ENCODE assay signal across 14 mouse cellular contexts in genomic region chr5:44629034-44629625, GRCm38 (mm10).
DNase-seq lines count a peak whose midpoint lies in the region; ATAC-seq and TF ChIP-seq lines count a peak whose summit lies in the region.
"Had no signal": no experiment of that assay in that cellular context is flagged by ENCODE, and none has a peak within 500 bp of the region (broad histone marks: within the 10 kb centered on the region; RNA-seq: fewer than 3 reads in every experiment).

No protein-coding gene starts in this region.

- H3K9me3 ChIP-seq in neural tube, embryonic 11.5 days (ENCODE audit: control insufficient read depth, low read length) = no peaks in the 10 kb centered on the region
- no peaks in the 10 kb centered on the region for H3K9me3 ChIP-seq in hindbrain, embryonic 13.5 days
- no peaks in the 10 kb centered on the region for H3K9me3 ChIP-seq in midbrain, embryonic 14.5 days (ENCODE audit: control insufficient read depth, low read length)
- H3K9me3 ChIP-seq: heart, embryonic 10.5 days had no signal

- WGBS in neural tube, embryonic 11.5 days = 68% methylated on average over 3 of the region's 3 CpGs
- WGBS in hindbrain, embryonic 13.5 days = 51% methylated on average over 3 of the region's 3 CpGs
- 41% methylated on average over 3 of the region's 3 CpGs for WGBS in midbrain, embryonic 14.5 days

- H3K27me3 ChIP-seq in neural tube, embryonic 11.5 days (ENCODE audit: control insufficient read depth, insufficient read depth, low read length) = no peaks in the 10 kb centered on the region
- H3K27me3 ChIP-seq in hindbrain, embryonic 13.5 days = no peaks in the 10 kb centered on the region
- no peaks in the 10 kb centered on the region for H3K27me3 ChIP-seq in midbrain, embryonic 14.5 days (ENCODE audit: control insufficient read depth, insufficient read depth, low read length)

- no peak overlapping the region for H3K4me3 ChIP-seq in neural tube, embryonic 11.5 days (ENCODE audit: low read depth, low read length)
- H3K4me3 ChIP-seq in hindbrain, embryonic 13.5 days = no peak overlapping the region
- H3K4me3 ChIP-seq in midbrain, embryonic 14.5 days (replicated peaks; ENCODE audit: low read depth, low read length) = no peak overlapping the region
- no peak overlapping the region for H3K4me3 ChIP-seq in gastrocnemius, adult 2 months
- H3K4me3 ChIP-seq: heart, embryonic 10.5 days had no signal

- H3K36me3 ChIP-seq in neural tube, embryonic 11.5 days (ENCODE audit: control insufficient read depth, insufficient read depth, low read length) = no peaks in the 10 kb centered on the region
- H3K36me3 ChIP-seq in hindbrain, embryonic 13.5 days = no peaks in the 10 kb centered on the region
- H3K36me3 ChIP-seq in midbrain, embryonic 14.5 days (ENCODE audit: control insufficient read depth, insufficient read depth, low read length) = no peaks in the 10 kb centered on the region
- H3K36me3 ChIP-seq: heart, embryonic 10.5 days had no signal

- H3K9ac ChIP-seq in neural tube, embryonic 11.5 days (ENCODE audit: low read length) = no peak overlapping the region
- H3K9ac ChIP-seq in hindbrain, embryonic 13.5 days = no peak overlapping the region
- no peak overlapping the region for H3K9ac ChIP-seq in midbrain, embryonic 14.5 days (replicated peaks; ENCODE audit: low read length)
- H3K9ac ChIP-seq: liver, embryonic 14.5 days had no signal

- peak; percentile 37 for DNase-seq in neural tube, embryonic 11.5 days (ENCODE audit: low spot score)
- DNase-seq in neural tube, embryonic 10.5 days (ENCODE audit: extremely low spot score, low spot score) = no peak
- peak; percentile 64 for DNase-seq in midbrain, embryonic 14.5 days
- no peak for DNase-seq in gastrocnemius, adult 2 months
- DNase-seq in B cell, adult 2 months = no peak
- no peak for DNase-seq in Muller cell, postnatal 12 days (ENCODE audit: inconsistent ontology term)
- no peak for DNase-seq in urinary bladder, postnatal 4 days (ENCODE audit: low spot score in 2 of 2)
- DNase-seq: adrenal gland, postnatal 14 days; cerebellum, postnatal 36 days; kidney, adult 11 months; kidney, postnatal 4 days had no signal

- ATAC-seq in neural tube, embryonic 11.5 days (ENCODE audit: insufficient read depth, low FRiP score, low TSS enrichment) = peak; percentile 67; the same call in 1 of the 2 replicates
- ATAC-seq in hindbrain, embryonic 13.5 days (ENCODE audit: low FRiP score) = peak; percentile 75
- no peak for ATAC-seq in midbrain, embryonic 14.5 days (ENCODE audit: low FRiP score, low TSS enrichment)

- H3K27ac ChIP-seq in neural tube, embryonic 11.5 days (ENCODE audit: low read depth, low read length) = no peak overlapping the region
- no peak overlapping the region for H3K27ac ChIP-seq in hindbrain, embryonic 13.5 days
- H3K27ac ChIP-seq in midbrain, embryonic 14.5 days (replicated peaks; ENCODE audit: low read depth, low read length) = 0 out of 2 replicates have a peak overlapping the region, but pooled peaks have one; percentile 45
- H3K27ac ChIP-seq in gastrocnemius, adult 2 months = no peak overlapping the region
- H3K27ac ChIP-seq: heart, embryonic 10.5 days; liver, embryonic 14.5 days had no signal

- TF ChIP-seq CTCF in gastrocnemius, adult 2 months (IDR thresholded peaks at IDR 0.05) = no peak

- intact Hi-C loops in gastrocnemius, adult 2 months (cut with DNase I) = no loop called here

- H3K4me2 ChIP-seq in neural tube, embryonic 11.5 days (ENCODE audit: low read depth) = no peak overlapping the region
- no peak overlapping the region for H3K4me2 ChIP-seq in hindbrain, embryonic 13.5 days
- H3K4me2 ChIP-seq in midbrain, embryonic 14.5 days (ENCODE audit: low read length) = no peak overlapping the region

- peaks cover 6% of the 10 kb centered on the region for H3K4me1 ChIP-seq in neural tube, embryonic 11.5 days (ENCODE audit: control insufficient read depth, insufficient read depth, low read length)
- H3K4me1 ChIP-seq in hindbrain, embryonic 13.5 days (replicated peaks) = peaks cover 15% of the 10 kb centered on the region
- H3K4me1 ChIP-seq in midbrain, embryonic 14.5 days (ENCODE audit: control insufficient read depth, insufficient read depth, low read length) = peaks cover 10% of the 10 kb centered on the region
- H3K4me1 ChIP-seq: heart, embryonic 10.5 days had no signal

Comparison
In these comparisons a context has a peak if more than half of its experiments do, and no peak if none do; other contexts are left out.
1. DNase-seq: peak in neural tube, embryonic 11.5 days (single experiment) and midbrain, embryonic 14.5 days (single experiment); none in neural tube, embryonic 10.5 days (single experiment), gastrocnemius, adult 2 months (single experiment), B cell, adult 2 months (0 of 2), Muller cell, postnatal 12 days (single experiment) and urinary bladder, postnatal 4 days (0 of 2).